Mouse (Mus musculus) intestine, embryonic 15.5 days (tissue): Measurements from ENCODE around the gene Gm49395. TPM values are rescaled to one million over a fixed set of nuclear protein-coding genes. Genes with fewer than 3 reads are reported as not detected.
A peak's percentile ranks its signal among the peaks of the same experiment; 100 is the strongest.

Experiments used
- ATAC-seq: fragments of 200-750 bp; cut with Nextera tagmentation; 2 replicates; pipeline ENCODE4 v1.8.0; 2017; ENCODE audit warnings: moderate TSS enrichment, moderate library complexity
- H3K27ac ChIP-seq: fragments of 300-500 bp; sonication (generic); 2 replicates; pipeline ENCODE4 v1.5.1; 2015; ENCODE audit warnings: mild to moderate bottlenecking, inconsistent platforms
- H3K27me3 ChIP-seq: fragments of 300-500 bp; sonication (generic); replicated peaks from 2 replicates; pipeline ENCODE4 v1.6.1; 2015; ENCODE audit warnings: inconsistent platforms
- H3K36me3 ChIP-seq: fragments of 300-500 bp; sonication (generic); 2 replicates; pipeline ENCODE4 v1.6.1; 2015; ENCODE audit warnings: inconsistent platforms
- H3K4me1 ChIP-seq: fragments of 300-500 bp; sonication (generic); replicated peaks from 2 replicates; pipeline ENCODE4 v1.6.1; 2015; ENCODE audit warnings: inconsistent platforms
- H3K4me2 ChIP-seq: fragments of 300-500 bp; sonication (generic); replicated peaks from 2 replicates; pipeline ENCODE4 v1.6.1; 2015; ENCODE audit warnings: mild to moderate bottlenecking, inconsistent platforms
- H3K4me3 ChIP-seq: fragments of 300-500 bp; sonication (generic); replicated peaks from 2 replicates; pipeline ENCODE4 v1.5.1; 2015; ENCODE audit warnings: inconsistent platforms
- H3K9ac ChIP-seq: fragments of 300-500 bp; sonication (generic); 2 replicates; pipeline ENCODE4 v1.6.1; 2015; ENCODE audit warnings: inconsistent platforms
- H3K9me3 ChIP-seq: fragments of 300-500 bp; sonication (generic); 2 replicates; pipeline ENCODE4 v1.6.1; 2016; ENCODE audit warnings: inconsistent platforms
- WGBS: fragments of 180-500 bp; shearing (Covaris S2); methylation state at CpG from one replicate; pipeline ENCODE4 v1.1.7; 2015; 5-methylcytosine and 5-hydroxymethylcytosine counted together
- polyA plus RNA-seq: library from polyadenylated mRNA; unstranded; fragments of >200 nt; fragmentation: Nextera tagmentation; extraction: Ambion mirVana; gene quantifications from 2 replicates; pipeline ENCODE4 v1.2.1, GENCODE M21; 2015

Gm49395 gene
- polyA plus RNA-seq, 1 experiment from 2014 or later = 5.4 TPM

DNA sequence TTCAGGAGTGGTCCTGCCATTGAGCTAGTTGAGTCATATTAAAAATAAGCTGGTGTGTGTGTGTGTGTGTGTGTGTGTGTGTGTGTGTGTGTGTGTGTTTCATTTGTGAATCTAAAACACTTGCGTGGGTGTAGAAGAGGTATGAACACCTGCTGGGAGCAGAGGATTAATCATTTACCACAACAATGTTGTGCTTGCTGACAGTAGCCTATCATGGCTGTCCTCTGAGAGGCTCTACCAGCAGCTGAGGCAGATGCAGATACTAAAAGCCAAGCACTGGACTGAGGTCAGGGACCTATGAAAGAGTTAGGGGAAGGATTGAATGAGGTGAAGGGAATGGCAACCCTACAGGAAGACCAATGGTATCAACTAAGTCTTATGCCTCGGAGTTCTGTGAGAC, 68.6 kb downstream of the Gm49395 start:
- Histone ChIP-seq H3K27me3 (no peaks in the 10 kb centered on the region), H3K36me3 (no peaks in the 10 kb centered on the region), H3K4me1 (no peaks in the 10 kb centered on the region), H3K4me3 (no peak overlapping the region), H3K27ac (no peak overlapping the region), H3K9ac (no peak overlapping the region), H3K9me3 (no peaks in the 10 kb centered on the region), H3K4me2 (no peak overlapping the region)
- peak; percentile 69; the same call in 1 of the 2 replicates for ATAC-seq
- WGBS = 85% methylated on average over 2 of the region's 2 CpGs

DNA sequence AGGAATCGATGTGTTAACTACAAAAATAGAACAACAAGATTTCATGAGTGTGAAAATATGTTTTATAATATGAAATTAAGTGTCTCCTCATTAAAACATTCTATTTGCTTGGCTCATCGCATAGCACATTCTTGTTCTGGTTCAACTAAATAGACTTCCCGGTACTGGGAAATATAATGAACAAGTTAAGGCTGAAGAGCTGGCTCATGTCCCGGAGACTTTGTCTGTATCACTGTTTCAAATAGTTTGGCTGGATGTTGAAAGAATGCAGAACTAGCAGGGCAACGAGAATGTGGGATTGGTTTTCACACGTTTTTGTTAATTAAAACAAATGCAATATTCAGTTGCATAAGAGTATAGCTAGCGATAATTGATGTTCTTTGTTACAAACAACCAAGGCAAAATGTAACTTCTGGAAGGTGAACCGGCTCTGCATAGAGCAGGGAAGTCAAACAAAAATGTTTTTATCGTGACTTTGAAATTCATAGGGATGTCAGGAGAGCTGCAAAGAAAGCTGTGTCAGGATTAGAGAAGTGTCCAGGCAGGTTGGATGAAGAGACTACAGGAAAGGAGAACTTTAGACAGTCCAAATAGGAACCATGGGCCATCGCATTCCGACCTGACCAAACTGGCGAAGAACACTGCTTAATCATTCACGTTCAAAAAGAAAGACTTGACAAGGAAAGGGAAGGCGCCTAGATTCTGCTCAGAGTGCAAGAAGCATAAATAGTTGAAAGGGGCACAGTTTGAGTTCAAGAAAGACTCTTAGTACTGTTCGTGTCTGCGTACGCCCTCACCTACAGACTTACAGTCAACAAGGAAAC, 70.3 kb downstream of the Gm49395 start:
- 71% methylated on average over 17 of the region's 17 CpGs for WGBS
- Histone ChIP-seq H3K27me3 (no peaks in the 10 kb centered on the region), H3K4me1 (no peaks in the 10 kb centered on the region), H3K9ac (no peak overlapping the region), H3K27ac (no peak overlapping the region), H3K36me3 (no peaks in the 10 kb centered on the region), H3K4me2 (no peak overlapping the region), H3K4me3 (no peak overlapping the region), H3K9me3 (no peaks in the 10 kb centered on the region)
- no peak for ATAC-seq

DNA sequence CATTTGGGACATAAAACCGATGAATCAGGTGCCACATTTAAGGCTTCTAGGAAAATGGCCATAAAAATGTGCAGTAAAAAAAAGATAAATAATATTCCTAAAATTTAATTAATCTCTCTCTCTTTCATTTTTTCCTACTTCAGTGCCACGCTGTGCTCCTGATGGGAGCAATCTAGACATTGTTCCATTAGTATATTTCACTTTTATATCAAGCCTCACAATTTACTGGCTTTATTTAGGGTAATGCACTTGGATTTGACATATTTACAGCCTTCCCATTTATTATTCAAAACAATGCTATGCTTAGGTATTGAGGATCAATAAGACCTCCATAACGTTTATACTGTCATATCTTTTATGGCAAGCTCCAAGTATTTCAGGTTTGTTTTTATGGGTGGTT, 76.3 kb downstream of the Gm49395 start:
- Histone ChIP-seq H3K27ac (no peak overlapping the region), H3K4me1 (no peaks in the 10 kb centered on the region), H3K36me3 (no peaks in the 10 kb centered on the region), H3K27me3 (no peaks in the 10 kb centered on the region), H3K4me2 (no peak overlapping the region), H3K9ac (no peak overlapping the region), H3K9me3 (no peaks in the 10 kb centered on the region), H3K4me3 (no peak overlapping the region)
- ATAC-seq = no peak
- WGBS = 71% methylated on average over 3 of the region's 3 CpGs

DNA sequence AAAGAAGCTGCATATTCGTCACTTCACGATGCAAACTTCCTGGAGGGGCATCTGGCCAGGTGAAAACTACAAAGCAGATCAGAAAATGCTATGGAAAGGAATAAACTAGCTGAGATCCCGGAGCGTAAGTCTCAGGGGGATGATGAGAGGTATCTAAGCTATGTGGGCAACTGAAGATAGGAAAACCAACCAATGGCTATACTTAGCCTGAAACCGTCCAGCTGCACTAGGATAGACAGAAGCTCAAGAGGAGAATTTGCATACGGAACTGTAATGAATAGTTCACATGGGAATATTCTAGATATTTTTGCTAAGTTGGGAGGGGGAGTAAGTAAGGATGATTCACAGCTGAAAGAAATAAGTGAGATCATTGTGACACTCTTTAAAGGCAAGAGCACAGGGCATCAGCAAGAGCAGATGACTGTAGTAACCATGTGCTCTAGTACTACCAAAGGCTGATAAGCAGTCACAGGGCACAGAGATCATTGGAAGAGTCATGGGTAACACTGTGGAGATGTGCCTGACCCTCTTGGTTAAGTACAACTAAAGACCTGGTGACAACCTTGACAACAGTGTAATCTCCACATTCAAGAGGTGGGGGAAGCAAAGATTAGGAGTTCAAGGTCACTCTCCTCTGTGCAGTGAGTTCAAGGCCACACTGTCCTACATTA, 79.5 kb downstream of the Gm49395 start:
- Histone ChIP-seq H3K36me3 (no peaks in the 10 kb centered on the region), H3K27ac (no peak overlapping the region), H3K27me3 (no peaks in the 10 kb centered on the region), H3K9me3 (no peaks in the 10 kb centered on the region), H3K9ac (no peak overlapping the region), H3K4me2 (no peak overlapping the region), H3K4me1 (no peaks in the 10 kb centered on the region), H3K4me3 (no peak overlapping the region)
- no peak for ATAC-seq
- 90% methylated on average over 6 of the region's 6 CpGs for WGBS

DNA sequence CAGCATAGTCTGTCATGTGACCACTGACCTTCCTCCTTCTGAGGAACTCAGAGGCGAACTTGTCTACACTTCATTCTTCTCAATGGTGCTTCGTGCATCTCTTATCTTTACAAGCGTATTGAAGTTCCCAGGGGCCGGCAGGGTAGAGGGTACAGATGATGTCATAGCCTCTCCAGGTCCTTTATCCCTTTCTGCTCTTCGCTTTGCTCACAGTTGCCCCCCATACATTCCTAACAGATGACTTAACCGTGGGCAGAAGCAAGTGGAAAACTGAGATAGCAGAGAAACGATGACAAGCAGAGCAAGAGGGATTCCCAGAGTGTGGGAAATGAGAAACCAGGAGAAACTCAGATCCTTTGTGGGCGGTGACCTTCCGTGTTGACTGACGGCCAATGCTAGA, 80.3 kb downstream of the Gm49395 start:
- Histone ChIP-seq H3K27ac (no peak overlapping the region), H3K4me2 (no peak overlapping the region), H3K27me3 (no peaks in the 10 kb centered on the region), H3K4me1 (no peaks in the 10 kb centered on the region), H3K9me3 (no peaks in the 10 kb centered on the region), H3K9ac (no peak overlapping the region), H3K36me3 (no peaks in the 10 kb centered on the region), H3K4me3 (no peak overlapping the region)
- 57% methylated on average over 10 of the region's 10 CpGs for WGBS
- ATAC-seq = peak; percentile 53

GRCm38 (mm10) chr13:115020727-115021126, 81.0 kb downstream of the Gm49395 start:
- 92% methylated on average over 4 of the region's 4 CpGs for WGBS
- Histone ChIP-seq H3K9ac (no peak overlapping the region), H3K36me3 (no peaks in the 10 kb centered on the region), H3K9me3 (no peaks in the 10 kb centered on the region), H3K4me3 (no peak overlapping the region), H3K4me1 (no peaks in the 10 kb centered on the region), H3K27ac (no peak overlapping the region), H3K4me2 (no peak overlapping the region), H3K27me3 (no peaks in the 10 kb centered on the region)
- ATAC-seq = no peak

DNA sequence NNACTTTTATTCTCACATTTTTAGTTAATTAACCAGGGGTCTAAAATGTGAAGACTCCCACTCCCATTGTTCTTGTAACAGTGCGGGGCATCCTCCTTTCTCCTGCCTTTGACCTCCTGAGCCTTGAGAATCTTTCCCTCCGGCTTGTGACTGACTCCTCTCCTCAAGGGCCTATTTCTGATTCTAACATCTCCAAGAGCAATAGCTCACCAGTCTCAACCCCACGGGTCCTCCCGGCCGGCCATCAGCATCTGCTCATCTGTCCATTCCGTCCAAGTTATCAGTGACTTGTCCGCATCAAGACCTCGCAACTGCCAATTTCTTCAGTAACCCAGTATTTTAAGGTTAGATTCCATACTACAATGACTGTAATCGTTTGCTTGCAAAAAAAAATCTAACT, 84.2 kb downstream of the Gm49395 start:
- no peaks in the 10 kb centered on the region for H3K9me3 ChIP-seq
- H3K27me3 ChIP-seq = no peaks in the 10 kb centered on the region
- H3K9ac ChIP-seq = no peak overlapping the region
- H3K4me1 ChIP-seq = no peaks in the 10 kb centered on the region
- 95% methylated on average over 9 of the region's 9 CpGs for WGBS
- no peak overlapping the region for H3K4me2 ChIP-seq
- no peaks in the 10 kb centered on the region for H3K36me3 ChIP-seq
- no peak overlapping the region for H3K27ac ChIP-seq
- H3K4me3 ChIP-seq = no peak overlapping the region
- no peak for ATAC-seq

DNA sequence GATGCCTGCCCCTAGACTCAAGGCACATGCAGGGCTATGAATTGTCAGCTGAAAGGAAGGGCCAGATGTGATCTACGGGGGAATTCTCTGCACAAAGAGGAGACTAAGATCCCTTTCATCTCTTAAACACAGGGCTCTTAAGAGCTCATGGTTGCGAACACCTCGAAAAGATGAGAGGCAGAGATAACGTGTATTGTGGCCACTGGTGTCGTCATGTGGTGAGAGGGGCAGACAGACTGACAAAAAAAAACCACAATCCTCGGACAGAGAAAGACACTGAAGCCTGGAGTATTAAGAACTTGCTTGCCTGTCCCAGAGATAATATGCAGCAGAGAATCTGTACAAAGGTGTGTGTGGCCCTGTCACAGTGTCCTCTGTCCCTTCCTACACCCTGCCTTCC, 90.2 kb downstream of the Gm49395 start:
- Histone ChIP-seq H3K27me3 (no peaks in the 10 kb centered on the region), H3K36me3 (no peaks in the 10 kb centered on the region), H3K9ac (no peak overlapping the region), H3K4me2 (no peak overlapping the region), H3K9me3 (no peaks in the 10 kb centered on the region), H3K4me1 (no peaks in the 10 kb centered on the region), H3K27ac (no peak overlapping the region), H3K4me3 (no peak overlapping the region)
- 70% methylated on average over 6 of the region's 6 CpGs for WGBS
- ATAC-seq = no peak

- Histone ChIP-seq H3K27me3 (no peaks in the 10 kb centered on the region), H3K9me3 (no peaks in the 10 kb centered on the region), H3K36me3 (no peaks in the 10 kb centered on the region), H3K4me3 (no peak overlapping the region), H3K9ac (no peak overlapping the region), H3K4me1 (no peaks in the 10 kb centered on the region), H3K27ac (no peak overlapping the region), H3K4me2 (no peak overlapping the region)
- no peak for ATAC-seq
- 55% methylated on average over 9 of the region's 9 CpGs for WGBS
Measured at GRCm38 (mm10) chr13:115006213-115006835, 95.4 kb downstream of the Gm49395 start.

GRCm38 (mm10) chr13:115005342-115005741, 96.4 kb downstream of the Gm49395 start:
- H3K9me3 ChIP-seq = no peaks in the 10 kb centered on the region
- WGBS = 64% methylated on average over 6 of the region's 6 CpGs
- H3K27me3 ChIP-seq = no peaks in the 10 kb centered on the region
- no peak overlapping the region for H3K4me2 ChIP-seq
- ATAC-seq = no peak
- no peak overlapping the region for H3K4me3 ChIP-seq
- H3K36me3 ChIP-seq = no peaks in the 10 kb centered on the region
- no peak overlapping the region for H3K27ac ChIP-seq
- no peak overlapping the region for H3K9ac ChIP-seq
- H3K4me1 ChIP-seq = no peaks in the 10 kb centered on the region

DNA sequence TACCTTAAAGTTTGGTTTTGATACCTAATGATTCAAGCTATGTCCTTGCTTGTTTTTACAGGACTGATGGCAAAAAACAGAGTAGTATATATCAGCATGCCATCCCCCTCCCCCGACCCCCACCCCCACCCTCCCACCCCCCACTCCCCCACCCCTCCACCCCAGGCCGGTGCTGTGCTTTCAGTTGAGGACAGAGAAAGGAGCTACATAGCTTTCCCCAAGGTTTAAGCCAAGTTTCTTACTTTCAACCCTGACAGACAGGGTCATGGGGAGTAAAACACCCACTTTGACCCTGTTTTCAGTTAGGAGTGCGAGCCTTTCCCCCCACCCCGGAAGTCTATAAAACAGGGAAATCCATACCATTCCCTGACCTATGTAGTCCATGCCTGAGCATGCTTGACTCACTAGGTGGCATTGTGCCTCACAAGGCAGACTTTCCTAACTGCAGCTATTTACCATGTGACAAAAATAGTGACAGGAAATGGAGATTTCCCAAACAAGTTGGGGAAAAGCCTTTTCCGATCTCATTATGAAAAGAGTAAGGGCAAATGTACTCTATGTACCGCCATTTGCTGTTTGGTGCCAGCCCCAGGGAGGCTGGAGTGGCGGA, 98.2 kb downstream of the Gm49395 start:
- no peak for ATAC-seq
- H3K9ac ChIP-seq = no peak overlapping the region

GRCm38 (mm10) chr13:115002837-115003236, 98.9 kb downstream of the Gm49395 start:
- 74% methylated on average over 3 of the region's 3 CpGs for WGBS
- Histone ChIP-seq H3K4me1 (no peaks in the 10 kb centered on the region), H3K27me3 (no peaks in the 10 kb centered on the region), H3K9me3 (no peaks in the 10 kb centered on the region), H3K9ac (no peak overlapping the region), H3K27ac (no peak overlapping the region), H3K36me3 (no peaks in the 10 kb centered on the region), H3K4me3 (no peak overlapping the region), H3K4me2 (no peak overlapping the region)
- ATAC-seq = no peak

More for the DNA sequence above, 98.2 kb downstream of the Gm49395 start:
- no peaks in the 10 kb centered on the region for H3K36me3 ChIP-seq
- no peak overlapping the region for H3K4me3 ChIP-seq
- H3K27ac ChIP-seq = no peak overlapping the region
- no peaks in the 10 kb centered on the region for H3K27me3 ChIP-seq
- 53% methylated on average over 7 of the region's 7 CpGs for WGBS
- no peaks in the 10 kb centered on the region for H3K9me3 ChIP-seq
- H3K4me1 ChIP-seq = no peaks in the 10 kb centered on the region
- H3K4me2 ChIP-seq = no peak overlapping the region
